Mouse (Mus musculus): ENCODE results near the gene Dnajc5g. TPM values are rescaled to one million over a fixed set of nuclear protein-coding genes. Genes with fewer than 3 reads are reported as not detected.

Gene Dnajc5g
- total RNA-seq, 2 experiments from 2014 or later, result not detected

DNA sequence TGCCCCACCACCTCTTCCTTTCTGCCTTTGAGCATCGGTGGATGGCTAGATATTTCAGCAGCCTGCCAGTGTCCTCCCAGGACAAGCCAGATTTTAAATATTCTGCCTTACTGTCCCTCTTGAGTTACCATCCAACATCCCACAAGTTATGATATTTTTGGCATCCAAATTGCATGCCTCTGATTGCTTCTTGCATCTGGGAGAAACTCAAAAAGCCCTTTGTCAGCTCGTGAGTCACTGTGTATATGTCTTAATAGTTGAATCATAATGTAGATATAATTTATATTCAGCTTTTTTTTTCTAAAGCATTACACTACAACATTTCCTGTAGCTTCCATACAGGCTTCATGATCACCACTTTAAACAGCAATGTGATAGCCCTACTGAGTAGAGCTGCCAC lies 19.0 kb upstream of the Dnajc5g start:
- DNase-seq (ENCODE audit: low spot score in 2 of 2), result no peak
- Histone ChIP-seq H3K4me3 (no peak overlapping the region), H3K27ac (no peak overlapping the region)
- TF ChIP-seq CTCF (conservative IDR thresholded peaks at IDR 0.05), result no peak

GRCm38 (mm10) chr5:31092231-31092975 lies 13.7 kb upstream of the Dnajc5g start:
- peak overlapping the region; percentile 97 for H3K27ac ChIP-seq
- peak in 1 of 2 experiments; percentile 66 for DNase-seq (ENCODE audit: low spot score in 2 of 2)
- no peak for TF ChIP-seq CTCF (conservative IDR thresholded peaks at IDR 0.05)
- peak overlapping the region; percentile 75 for H3K4me3 ChIP-seq

DNA sequence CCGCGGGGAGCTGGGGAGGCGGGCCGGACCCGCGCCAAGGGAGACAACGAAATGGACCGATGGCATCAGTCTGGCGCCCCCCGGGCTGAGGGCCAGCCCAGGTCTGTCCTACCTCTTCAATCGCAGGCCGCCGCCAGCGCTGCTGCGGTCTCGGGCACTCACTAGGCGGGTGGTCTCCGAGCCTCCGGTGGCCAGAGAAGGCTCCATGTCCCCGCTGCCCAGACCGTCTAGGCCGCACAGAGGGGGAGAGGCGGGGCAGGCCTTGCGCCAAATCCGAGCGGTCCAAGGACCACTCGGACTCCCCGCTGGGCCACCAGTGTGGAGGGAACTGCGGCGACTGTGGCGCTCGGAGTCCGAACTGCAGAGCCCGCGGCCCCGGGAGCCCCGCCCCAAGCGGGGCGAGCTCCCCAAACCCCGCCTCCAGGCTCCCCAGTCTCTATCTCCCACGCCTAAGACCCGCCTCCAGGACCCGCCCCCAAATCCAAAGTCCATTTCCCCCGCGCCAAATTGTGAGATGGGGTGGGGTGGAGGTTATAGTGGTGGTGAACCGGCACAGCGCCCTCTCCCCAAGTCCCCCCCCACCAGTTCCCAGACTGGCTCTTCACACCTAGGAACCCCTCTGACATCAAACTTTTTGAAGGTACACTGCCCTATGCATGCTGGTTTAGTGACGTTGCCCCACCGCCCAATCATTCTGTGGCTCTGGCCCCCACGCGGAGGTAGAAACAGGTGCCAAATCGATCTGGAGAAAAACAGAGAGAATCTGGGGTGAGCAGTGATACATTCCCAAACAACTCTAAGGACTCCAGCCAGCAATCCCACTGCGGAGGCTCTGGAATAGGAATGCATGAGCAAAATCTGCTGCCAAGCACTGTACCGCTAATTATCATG lies 12.7 kb upstream of the Dnajc5g start:
- peak overlapping the region; percentile 75 for H3K4me3 ChIP-seq
- no peak for TF ChIP-seq CTCF (conservative IDR thresholded peaks at IDR 0.05)
- H3K27ac ChIP-seq, result peak overlapping the region; percentile 97
- peak; percentile 66 to 71 for DNase-seq (ENCODE audit: low spot score in 2 of 2)

- no peak for DNase-seq (ENCODE audit: low spot score in 2 of 2)
- Histone ChIP-seq H3K4me3 (peak overlapping the region; percentile 44), H3K27ac (peak overlapping the region; percentile 59; the same call in 1 of the 2 replicates)
- TF ChIP-seq CTCF (conservative IDR thresholded peaks at IDR 0.05), result no peak
These were observed 11.8 kb upstream of the Dnajc5g start for GRCm38 (mm10) chr5:31094100-31094798.

GRCm38 (mm10) chr5:31094799-31095691 lies 11.0 kb upstream of the Dnajc5g start:
- peak overlapping the region; percentile 44 for H3K4me3 ChIP-seq
- peak overlapping the region; percentile 59 for H3K27ac ChIP-seq
- 0 out of 2 replicates have a peak, but pooled peaks have one; percentile 17 for TF ChIP-seq CTCF (conservative IDR thresholded peaks at IDR 0.05)
- peak in 1 of 2 experiments; percentile 44 for DNase-seq (ENCODE audit: low spot score in 2 of 2)

DNA sequence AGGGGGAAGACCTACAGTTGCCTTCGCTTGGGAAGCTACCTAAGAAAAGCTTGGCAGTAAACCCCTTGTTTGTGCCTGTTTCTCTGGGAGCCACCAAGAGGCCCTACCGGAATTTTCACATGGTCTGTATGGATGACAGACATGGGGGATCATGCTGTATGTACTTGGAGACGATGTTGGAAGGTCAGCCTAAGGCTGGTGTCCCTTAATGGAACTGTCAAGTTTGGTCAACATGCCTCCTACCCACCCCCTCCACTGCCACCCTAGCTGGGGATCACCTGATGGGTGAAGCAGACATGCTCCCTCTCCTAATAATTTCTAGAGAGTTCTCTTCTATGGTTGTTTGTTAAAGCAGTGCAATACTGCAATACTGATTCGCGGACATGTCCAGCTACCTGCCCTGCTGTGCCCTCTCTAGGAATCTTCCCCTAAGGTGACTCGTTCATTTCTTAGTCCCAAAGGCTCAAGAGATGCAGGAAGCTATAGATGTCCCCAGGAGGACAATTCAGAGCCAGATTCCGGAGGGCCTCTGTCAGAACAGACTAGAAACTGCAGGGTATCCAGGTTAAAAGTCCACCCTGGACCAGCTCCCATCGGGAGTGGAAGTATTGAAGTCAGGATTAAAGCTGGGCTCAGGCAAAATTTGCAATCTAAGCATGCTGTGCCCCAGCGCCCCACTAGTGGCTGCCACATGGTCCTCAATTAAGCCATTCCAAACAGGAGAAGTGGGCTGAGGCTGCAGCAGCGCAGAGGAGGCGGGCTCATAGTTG lies 10.2 kb upstream of the Dnajc5g start:
- DNase-seq (ENCODE audit: low spot score in 2 of 2), result no peak
- Histone ChIP-seq H3K4me3 (peak overlapping the region; percentile 44), H3K27ac (no peak overlapping the region)
- TF ChIP-seq CTCF (conservative IDR thresholded peaks at IDR 0.05), result peak; percentile 46

GRCm38 (mm10) chr5:31108000-31108490 lies 2.0 kb downstream of the Dnajc5g start, which contains the start of gene Slc30a3:
TSS of gene Slc30a3 (minus strand) at chr5:31108237.
- Histone ChIP-seq H3K4me3 (no peak within 1 kb of the TSS), H3K27ac (no peak within 1 kb of the TSS)
- no peak for DNase-seq (ENCODE audit: low spot score in 2 of 2)
- TF ChIP-seq CTCF (conservative IDR thresholded peaks at IDR 0.05), result no peak

GRCm38 (mm10) chr5:31110781-31111180 lies 4.7 kb downstream of the Dnajc5g start:
- no peak overlapping the region for H3K4me3 ChIP-seq
- DNase-seq (ENCODE audit: low spot score in 2 of 2), result no peak
- TF ChIP-seq CTCF (conservative IDR thresholded peaks at IDR 0.05), result peak; percentile 79

GRCm38 (mm10) chr5:31116354-31116753 lies 10.3 kb downstream of the Dnajc5g start, which contains the start of gene Trim54:
TSS of gene Trim54 (plus strand) at chr5:31116712.
- Histone ChIP-seq H3K4me3 (no peak within 1 kb of the TSS), H3K27ac (no peak within 1 kb of the TSS)
- TF ChIP-seq CTCF (conservative IDR thresholded peaks at IDR 0.05), result no peak
- DNase-seq (ENCODE audit: low spot score in 2 of 2), result no peak

More at GRCm38 (mm10) chr5:31110781-31111180, 4.7 kb downstream of the Dnajc5g start:
- no peak overlapping the region for H3K27ac ChIP-seq

GRCm38 (mm10) chr5:31116912-31117311 lies 10.8 kb downstream of the Dnajc5g start:
- H3K4me3 ChIP-seq, result no peak overlapping the region
- DNase-seq (ENCODE audit: low spot score in 2 of 2), result no peak
- no peak for TF ChIP-seq CTCF (conservative IDR thresholded peaks at IDR 0.05)
- H3K27ac ChIP-seq, result no peak overlapping the region

DNA sequence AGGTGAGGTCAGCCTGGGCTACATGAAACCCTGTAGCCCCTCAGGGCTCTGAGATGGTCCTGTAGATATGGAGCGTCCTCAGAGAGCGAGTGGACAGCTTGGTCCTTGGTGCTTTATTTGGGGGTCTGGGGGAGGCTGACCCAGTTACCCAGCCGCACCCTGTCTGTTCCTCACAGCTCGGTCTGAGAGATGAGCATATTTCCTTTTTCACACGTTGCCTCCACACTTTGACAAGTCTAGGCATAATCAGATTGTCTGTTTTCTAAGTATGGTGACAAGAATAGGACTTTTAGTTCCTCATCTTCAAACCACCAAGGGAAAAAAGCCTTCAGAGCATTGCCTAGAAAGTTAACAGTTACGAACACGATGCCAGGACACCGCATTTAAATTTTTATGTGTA lies 15.0 kb downstream of the Dnajc5g start:
- Histone ChIP-seq H3K4me3 (no peak overlapping the region), H3K27ac (no peak overlapping the region)
- no peak for TF ChIP-seq CTCF (conservative IDR thresholded peaks at IDR 0.05)
- no peak for DNase-seq (ENCODE audit: low spot score in 2 of 2)
